Mouse (Mus musculus) limb, embryonic 13.5 days (tissue): ENCODE data around the gene Cycs. TPM values are rescaled to one million over a fixed set of nuclear protein-coding genes. Genes with fewer than 3 reads are reported as not detected.

Experiments
- ATAC-seq: fragments of 200-750 bp; cut with Nextera tagmentation; 2 replicates; pipeline ENCODE4 v1.8.0; 2017; ENCODE audit warnings: low read depth, moderate number of reproducible peaks, moderate TSS enrichment; ENCODE audit not compliant: low FRiP score
- H3K27ac ChIP-seq: fragments of 300-500 bp; sonication (generic); 2 replicates; pipeline ENCODE4 v1.5.1; 2015; ENCODE audit warnings: inconsistent platforms, mild to moderate bottlenecking, moderate library complexity
- H3K27me3 ChIP-seq: fragments of 300-500 bp; sonication (generic); 2 replicates; pipeline ENCODE4 v1.6.1; 2015; ENCODE audit warnings: mild to moderate bottlenecking, inconsistent platforms
- H3K36me3 ChIP-seq: fragments of 300-500 bp; sonication (generic); 2 replicates; pipeline ENCODE4 v1.6.1; 2015; ENCODE audit warnings: inconsistent platforms, mild to moderate bottlenecking, moderate library complexity
- H3K4me1 ChIP-seq: fragments of 300-500 bp; sonication (generic); 2 replicates; pipeline ENCODE4 v1.6.1; 2015; ENCODE audit warnings: inconsistent platforms
- H3K4me2 ChIP-seq: fragments of 300-500 bp; sonication (generic); replicated peaks from 2 replicates; pipeline ENCODE4 v1.6.1; 2015; ENCODE audit warnings: inconsistent platforms, mild to moderate bottlenecking, moderate library complexity
- H3K4me3 ChIP-seq: fragments of 300-500 bp; sonication (generic); 2 replicates; pipeline ENCODE4 v1.5.1; 2015; ENCODE audit warnings: moderate library complexity, mild to moderate bottlenecking, inconsistent platforms
- H3K9ac ChIP-seq: fragments of 300-500 bp; sonication (generic); 2 replicates; pipeline ENCODE4 v1.6.1; 2015; ENCODE audit warnings: mild to moderate bottlenecking, inconsistent platforms
- H3K9me3 ChIP-seq: fragments of 300-500 bp; sonication (generic); 2 replicates; pipeline ENCODE4 v1.6.1; 2016; ENCODE audit warnings: inconsistent platforms
- WGBS: fragments of 180-500 bp; shearing (Covaris S2); methylation state at CpG from one replicate; pipeline ENCODE4 v1.1.7; 2015; 5-methylcytosine and 5-hydroxymethylcytosine counted together
- polyA plus RNA-seq: library from polyadenylated mRNA; unstranded; fragments of >200 nt; fragmentation: Nextera tagmentation; extraction: Ambion mirVana; gene quantifications from 2 replicates; pipeline ENCODE4 v1.2.1, GENCODE M21; 2015

Gene Cycs
- polyA plus RNA-seq: 60.7 and 63.7 TPM in 2 replicates

DNA sequence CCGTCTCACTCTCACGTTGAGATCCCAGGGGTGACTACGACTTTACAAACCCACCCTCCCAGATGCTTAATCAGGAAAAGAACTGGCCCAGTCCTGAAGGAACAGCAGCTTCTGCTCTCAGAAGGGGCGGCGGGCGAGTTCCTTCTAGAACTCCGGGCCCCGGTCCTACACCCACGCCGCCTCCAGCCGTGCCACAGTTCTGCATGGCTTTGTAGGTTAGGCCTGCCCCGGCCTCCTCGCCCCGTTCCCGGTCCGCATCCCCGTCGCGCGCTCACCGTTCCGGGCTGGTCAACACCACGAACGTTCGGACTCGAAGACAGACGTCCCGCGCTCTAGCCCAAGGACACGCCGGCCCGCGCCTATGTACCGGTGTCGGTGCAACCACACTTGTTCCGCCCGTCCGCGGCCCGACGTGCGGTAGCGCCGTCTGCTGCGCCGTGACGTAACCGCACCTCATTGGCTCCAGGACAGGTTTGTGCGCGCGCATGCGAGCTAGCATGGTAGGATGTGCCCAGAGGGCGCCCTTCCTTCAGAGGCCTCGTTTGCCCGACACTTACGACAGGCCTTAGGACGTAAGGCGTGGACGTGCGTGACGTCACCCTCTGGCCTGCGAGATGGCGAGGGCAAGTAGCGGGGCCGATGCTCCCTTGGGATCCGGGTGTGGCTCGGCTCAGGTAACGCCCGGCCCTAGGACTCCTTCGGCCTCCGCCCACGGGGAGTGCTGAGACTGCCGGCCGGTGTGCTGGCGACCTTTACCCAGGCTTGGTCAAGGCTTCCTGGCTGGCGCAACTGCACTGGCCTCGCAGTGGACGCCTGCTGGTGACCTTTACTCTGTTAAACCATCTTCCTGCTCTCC, at the start of gene Cycs:
TSS of gene Cycs (minus strand) at position 398 of the 856 bp plus-strand sequence.
- no peaks in the 10 kb centered on the region for H3K9me3 ChIP-seq

DNA sequence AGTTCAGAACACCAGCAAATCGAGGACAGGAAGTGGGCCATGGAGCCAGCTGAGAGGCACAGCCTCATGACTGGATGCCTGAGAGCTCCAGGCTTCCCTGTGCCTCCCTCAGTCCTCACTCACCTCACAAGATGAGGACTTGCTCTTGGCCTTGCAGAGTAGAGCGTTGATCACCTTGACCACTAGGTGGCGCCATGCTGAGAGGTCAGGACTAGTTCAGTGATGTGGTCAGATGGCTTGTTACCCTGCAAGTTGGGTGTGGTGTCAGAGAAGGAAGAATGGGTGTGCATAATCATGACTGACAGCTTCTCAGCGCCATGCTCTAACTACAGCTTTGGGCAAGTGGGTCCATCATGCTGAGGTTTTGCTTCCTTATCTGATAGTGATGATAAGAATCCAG, 35.3 kb upstream of the Cycs start:
- peaks cover 5% of the 10 kb centered on the region; the same call in 1 of the 2 replicates for H3K27me3 ChIP-seq
- no peak overlapping the region for H3K9ac ChIP-seq
- no peak for ATAC-seq
- H3K4me3 ChIP-seq: no peak overlapping the region
- H3K36me3 ChIP-seq: no peaks in the 10 kb centered on the region
- no peaks in the 10 kb centered on the region for H3K9me3 ChIP-seq
- peaks cover 18% of the 10 kb centered on the region for H3K4me1 ChIP-seq
- H3K4me2 ChIP-seq: no peak overlapping the region
- 31% methylated on average over 4 of the region's 4 CpGs for WGBS
- H3K27ac ChIP-seq: no peak overlapping the region

More for the DNA sequence above, at the start of gene Cycs:
- Histone ChIP-seq H3K4me2 (peak within 1 kb of the TSS; percentile 86), H3K27me3 (no peaks in the 10 kb centered on the region), H3K4me1 (peaks cover 10% of the 10 kb centered on the region), H3K27ac (peak within 1 kb of the TSS; percentile 81), H3K9ac (peak within 1 kb of the TSS; percentile 89), H3K4me3 (peak within 1 kb of the TSS; percentile 91), H3K36me3 (peaks cover 13% of the 10 kb centered on the region)
- WGBS: under 1% methylated on average over 78 of the region's 78 CpGs
- ATAC-seq: peak; percentile 99

- H3K9ac ChIP-seq: no peak overlapping the region
- peak overlapping the region; percentile 52; the same call in 1 of the 2 replicates for H3K27ac ChIP-seq
- peaks cover 2% of the 10 kb centered on the region; the same call in 1 of the 2 replicates for H3K27me3 ChIP-seq
- no peak for ATAC-seq
- H3K4me1 ChIP-seq: peaks cover 25% of the 10 kb centered on the region
- H3K4me3 ChIP-seq: no peak overlapping the region
- WGBS: 35% methylated on average over 5 of the region's 5 CpGs
- peaks cover 4% of the 10 kb centered on the region; the same call in 1 of the 2 replicates for H3K36me3 ChIP-seq
- H3K9me3 ChIP-seq: no peaks in the 10 kb centered on the region
- H3K4me2 ChIP-seq: no peak overlapping the region
Measured at GRCm38 (mm10) chr6:50598560-50598959, 32.2 kb upstream of the Cycs start.

DNA sequence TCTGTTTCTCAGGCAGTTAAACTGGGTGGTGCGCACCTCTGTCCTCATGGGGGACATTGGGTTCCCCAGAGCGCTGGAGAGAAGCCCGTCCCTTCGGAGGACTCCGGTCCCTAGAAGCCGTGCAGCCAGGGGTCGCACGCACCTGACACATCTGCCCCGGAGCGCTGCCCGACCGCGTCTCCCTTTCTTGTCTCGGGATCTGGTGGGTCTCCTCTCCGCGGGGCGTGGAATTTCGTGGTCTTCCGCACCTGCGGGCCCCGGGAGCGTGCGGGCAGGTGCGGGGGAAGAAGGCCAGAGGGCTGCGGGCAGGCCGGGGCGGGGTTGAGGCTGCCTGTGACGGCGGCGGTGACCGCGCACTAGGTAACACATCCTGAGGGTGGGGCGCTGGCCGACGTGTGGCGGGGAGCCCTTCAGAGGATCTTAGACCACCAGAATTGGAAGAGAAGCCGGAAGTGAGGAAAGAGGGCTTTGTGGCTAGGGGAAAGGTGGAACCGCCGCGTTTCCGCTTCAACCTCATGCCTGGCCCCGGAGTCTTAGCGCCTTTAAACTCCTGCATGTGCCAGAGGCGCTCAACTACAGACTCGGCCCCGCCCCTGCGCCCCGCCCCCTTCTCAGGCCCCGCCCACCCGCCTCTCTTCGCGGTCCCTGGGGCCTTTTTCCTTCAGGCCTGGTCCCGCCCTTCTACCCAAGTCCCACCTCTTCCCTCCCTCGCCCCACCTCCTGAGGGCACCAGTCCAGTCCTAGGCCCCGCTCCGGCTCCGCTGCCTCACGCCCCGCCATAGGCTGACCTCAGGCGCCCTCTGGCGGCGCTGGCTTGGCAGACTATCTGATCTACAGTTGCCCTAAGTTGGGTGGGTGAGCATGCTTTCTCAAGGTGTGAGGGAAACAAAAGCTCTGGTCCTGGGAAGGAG, 30.2 kb upstream of the Cycs start, which contains the start of gene 4921507P07Rik:
TSS of gene 4921507P07Rik (minus strand) at position 332 of the 911 bp plus-strand sequence.
- Histone ChIP-seq H3K27ac (no peak within 1 kb of the TSS), H3K27me3 (no peaks in the 10 kb centered on the region; the same call in 1 of the 2 replicates), H3K4me3 (peak within 1 kb of the TSS; percentile 55), H3K36me3 (peaks cover 4% of the 10 kb centered on the region; the same call in 1 of the 2 replicates), H3K4me2 (peak within 1 kb of the TSS; percentile 93), H3K9ac (peak within 1 kb of the TSS; percentile 70), H3K4me1 (peaks cover 25% of the 10 kb centered on the region), H3K9me3 (no peaks in the 10 kb centered on the region)
- under 1% methylated on average over 62 of the region's 62 CpGs for WGBS
- ATAC-seq: peak; percentile 93

DNA sequence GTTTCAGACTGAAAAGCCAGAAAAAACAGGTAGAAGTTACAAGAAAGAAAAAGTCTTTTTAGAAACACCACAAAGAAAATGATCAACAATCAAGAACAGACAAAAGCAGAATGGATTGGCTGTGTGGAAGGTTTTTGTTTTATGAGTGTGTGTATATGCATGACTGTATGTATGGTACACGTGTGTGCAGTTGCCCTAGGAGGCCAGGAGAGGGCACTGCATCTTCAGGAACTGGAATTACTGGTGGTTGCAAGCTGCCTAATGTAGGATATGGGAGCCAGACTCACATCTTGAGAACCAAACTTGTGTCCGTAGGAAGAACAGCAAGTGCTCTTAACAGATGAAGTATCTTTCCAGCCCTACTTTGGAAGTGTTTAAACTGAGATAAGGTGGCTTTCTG, 28.0 kb upstream of the Cycs start:
- peaks cover 25% of the 10 kb centered on the region for H3K4me1 ChIP-seq
- H3K27me3 ChIP-seq: no peaks in the 10 kb centered on the region; the same call in 1 of the 2 replicates
- no peaks in the 10 kb centered on the region for H3K9me3 ChIP-seq
- no peak for ATAC-seq
- H3K4me3 ChIP-seq: no peak overlapping the region
- WGBS: 86% methylated on average over 2 of the region's 2 CpGs
- H3K9ac ChIP-seq: no peak overlapping the region
- H3K36me3 ChIP-seq: peaks cover 4% of the 10 kb centered on the region; the same call in 1 of the 2 replicates
- H3K27ac ChIP-seq: no peak overlapping the region
- H3K4me2 ChIP-seq: no peak overlapping the region

- H3K27ac ChIP-seq: no peak overlapping the region
- H3K4me1 ChIP-seq: peaks cover 19% of the 10 kb centered on the region
- WGBS: 69% methylated on average over 10 of the region's 10 CpGs
- H3K4me3 ChIP-seq: no peak overlapping the region
- H3K9me3 ChIP-seq: no peaks in the 10 kb centered on the region
- H3K36me3 ChIP-seq: peaks cover 4% of the 10 kb centered on the region; the same call in 1 of the 2 replicates
- H3K27me3 ChIP-seq: no peaks in the 10 kb centered on the region
- ATAC-seq: no peak
- H3K4me2 ChIP-seq: no peak overlapping the region
- no peak overlapping the region for H3K9ac ChIP-seq
Measured at GRCm38 (mm10) chr6:50593334-50593845, 27.1 kb upstream of the Cycs start.

- WGBS: 83% methylated on average over 3 of the region's 3 CpGs
- ATAC-seq: no peak
Measured at GRCm38 (mm10) chr6:50590234-50590633, 23.9 kb upstream of the Cycs start.

DNA sequence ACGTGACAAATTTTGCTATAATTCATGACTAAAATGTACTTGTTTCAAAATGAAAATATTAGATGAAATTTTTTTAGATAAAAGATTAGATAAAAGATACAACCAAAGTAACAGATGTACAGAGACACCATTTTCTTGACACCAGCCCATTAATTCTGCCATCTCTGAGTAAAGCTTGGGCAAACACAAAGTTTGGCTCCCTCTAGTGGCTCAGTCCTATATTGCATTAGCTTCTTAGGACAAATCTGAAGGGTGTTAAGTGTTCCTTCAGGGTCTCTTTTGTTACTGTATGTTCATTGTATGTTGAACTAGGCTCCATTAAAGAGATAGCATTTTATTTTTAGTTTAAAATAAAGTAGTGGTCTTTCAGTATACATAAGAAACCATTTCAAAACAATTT, 21.9 kb upstream of the Cycs start:
- Histone ChIP-seq H3K4me2 (no peak overlapping the region), H3K36me3 (no peaks in the 10 kb centered on the region), H3K27ac (no peak overlapping the region), H3K4me1 (peaks cover 5% of the 10 kb centered on the region), H3K4me3 (no peak overlapping the region), H3K27me3 (no peaks in the 10 kb centered on the region), H3K9ac (no peak overlapping the region), H3K9me3 (no peaks in the 10 kb centered on the region)
- 95% methylated on average over 1 of the region's 1 CpGs for WGBS
- ATAC-seq: no peak

More at GRCm38 (mm10) chr6:50590234-50590633, 23.9 kb upstream of the Cycs start:
- Histone ChIP-seq H3K9me3 (no peaks in the 10 kb centered on the region), H3K4me3 (no peak overlapping the region), H3K27ac (no peak overlapping the region), H3K36me3 (peaks cover 4% of the 10 kb centered on the region; the same call in 1 of the 2 replicates), H3K4me2 (no peak overlapping the region), H3K9ac (no peak overlapping the region), H3K27me3 (no peaks in the 10 kb centered on the region), H3K4me1 (peaks cover 3% of the 10 kb centered on the region)

DNA sequence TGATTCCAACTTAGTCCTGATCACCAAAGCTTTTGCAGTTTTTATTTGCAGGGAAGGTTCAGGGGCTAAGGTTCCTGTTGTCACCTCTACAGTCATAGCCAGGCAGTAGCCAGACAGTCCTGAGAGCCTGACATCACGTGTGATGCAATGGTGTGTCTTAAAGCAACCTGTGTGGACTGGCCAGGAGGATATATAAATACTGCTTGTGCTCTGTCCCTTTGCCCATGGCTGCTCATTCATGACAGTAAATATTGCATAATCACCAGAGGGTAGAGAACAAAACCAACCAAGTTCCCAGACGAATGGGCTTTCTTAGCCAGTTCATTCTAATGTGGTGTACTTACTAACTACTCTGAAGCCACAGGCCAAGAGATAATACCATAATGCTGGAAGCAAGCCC, 21.1 kb upstream of the Cycs start:
- Histone ChIP-seq H3K9ac (no peak overlapping the region), H3K4me3 (no peak overlapping the region), H3K27ac (no peak overlapping the region), H3K36me3 (no peaks in the 10 kb centered on the region), H3K4me2 (no peak overlapping the region), H3K4me1 (peaks cover 5% of the 10 kb centered on the region), H3K27me3 (no peaks in the 10 kb centered on the region), H3K9me3 (no peaks in the 10 kb centered on the region)
- no peak for ATAC-seq
- WGBS: 85% methylated on average over 2 of the region's 2 CpGs

DNA sequence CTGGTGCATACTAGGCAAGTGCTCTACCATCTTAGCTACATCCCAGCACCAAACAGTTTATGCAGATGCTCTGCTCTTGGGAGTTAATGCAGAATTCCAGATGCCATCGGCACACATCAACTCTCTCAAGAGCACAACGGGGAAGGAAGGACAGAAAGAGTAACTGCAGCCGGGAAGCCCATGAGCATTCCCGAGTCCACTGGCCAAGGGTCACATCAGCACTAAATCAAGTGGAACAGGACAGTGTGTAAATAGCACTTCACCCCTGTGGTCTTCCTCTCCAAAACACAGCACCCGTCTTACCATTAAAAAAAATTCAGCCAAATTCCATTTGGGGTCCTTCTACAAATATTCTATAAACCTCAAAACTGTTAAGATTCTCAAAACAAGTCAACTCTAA, 20.0 kb upstream of the Cycs start:
- H3K4me3 ChIP-seq: no peak overlapping the region

DNA sequence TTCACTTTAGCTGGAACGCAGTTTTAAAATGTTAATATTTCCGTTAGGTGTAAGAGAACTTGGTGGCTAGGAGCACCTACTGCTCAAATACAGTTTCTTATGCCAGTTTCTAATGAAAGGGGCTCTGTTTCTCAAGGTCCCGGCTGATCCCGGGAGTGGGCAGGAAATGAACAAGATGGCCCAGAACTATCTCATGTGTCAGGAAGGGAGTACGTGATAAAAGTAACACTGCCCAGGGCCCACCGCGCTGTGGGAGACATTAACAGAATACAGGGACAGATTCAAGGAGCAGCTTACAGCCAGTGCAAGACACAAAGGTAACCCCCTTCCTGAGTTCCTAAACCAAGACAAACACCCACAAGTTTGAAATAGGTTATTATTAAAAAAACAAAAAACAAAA, 19.4 kb upstream of the Cycs start:
- WGBS: 65% methylated on average over 7 of the region's 7 CpGs
- no peaks in the 10 kb centered on the region for H3K9me3 ChIP-seq

More for the DNA sequence above, 20.0 kb upstream of the Cycs start:
- Histone ChIP-seq H3K27me3 (no peaks in the 10 kb centered on the region), H3K9ac (no peak overlapping the region), H3K36me3 (no peaks in the 10 kb centered on the region), H3K9me3 (no peaks in the 10 kb centered on the region), H3K27ac (no peak overlapping the region), H3K4me2 (no peak overlapping the region), H3K4me1 (peaks cover 5% of the 10 kb centered on the region)
- 68% methylated on average over 5 of the region's 5 CpGs for WGBS
- no peak for ATAC-seq

More for the DNA sequence above, 19.4 kb upstream of the Cycs start:
- H3K9ac ChIP-seq: no peak overlapping the region
- no peaks in the 10 kb centered on the region for H3K36me3 ChIP-seq
- H3K4me2 ChIP-seq: no peak overlapping the region
- H3K27ac ChIP-seq: no peak overlapping the region
- H3K4me1 ChIP-seq: peaks cover 5% of the 10 kb centered on the region
- H3K4me3 ChIP-seq: no peak overlapping the region
- ATAC-seq: no peak
- H3K27me3 ChIP-seq: no peaks in the 10 kb centered on the region
